Mouse (Mus musculus) thymus, adult 2 months (tissue): Measurements from ENCODE around the gene Grin2b. TPM values are rescaled to one million over a fixed set of nuclear protein-coding genes. Genes with fewer than 3 reads are reported as not detected.

Experiments
- DNase-seq: peaks from one replicate; pipeline ENCODE4 v3.0.0; 2021
- H3K27ac ChIP-seq: fragments of 200-500 bp; 2 replicates; pipeline ENCODE4 v1.5.1; 2012; ENCODE audit warnings: low read length, control low read depth; ENCODE audit not compliant: control insufficient read depth, insufficient read depth
- H3K27me3 ChIP-seq: fragments of 200-500 bp; 2 replicates; pipeline ENCODE4 v1.6.1; 2012; ENCODE audit warnings: mild to moderate bottlenecking, low read length, moderate library complexity, mixed read lengths; ENCODE audit not compliant: control insufficient read depth, insufficient read depth
- H3K36me3 ChIP-seq: fragments of 200-500 bp; 2 replicates; pipeline ENCODE4 v1.6.1; 2012; ENCODE audit warnings: mild to moderate bottlenecking, low read length, moderate library complexity; ENCODE audit not compliant: control insufficient read depth, insufficient read depth
- H3K4me1 ChIP-seq: fragments of 200-500 bp; replicated peaks from 2 replicates; pipeline ENCODE4 v1.6.1; 2012; ENCODE audit warnings: low read length; ENCODE audit not compliant: control insufficient read depth, insufficient read depth
- H3K4me3 ChIP-seq: fragments of 200-500 bp; 2 replicates; pipeline ENCODE4 v1.5.1; 2012; ENCODE audit warnings: mild to moderate bottlenecking, low read length, control low read depth, moderate library complexity; ENCODE audit not compliant: control insufficient read depth, insufficient read depth
- CTCF ChIP-seq: fragments of 200-500 bp; IDR thresholded peaks from 2 replicates; pipeline ENCODE4 v1.5.1; 2012; ENCODE audit warnings: mild to moderate bottlenecking, control low read depth, low read length, moderate library complexity, borderline replicate concordance; ENCODE audit not compliant: control insufficient read depth, poor library complexity, insufficient read depth; ENCODE audit errors: extremely low read depth
- POLR2A ChIP-seq: fragments of 200-500 bp; IDR thresholded peaks from 2 replicates; pipeline ENCODE4 v1.6.1; 2012; ENCODE audit warnings: mild to moderate bottlenecking, low read length, control low read depth, moderate library complexity; ENCODE audit not compliant: control insufficient read depth, poor library complexity, insufficient read depth; ENCODE audit errors: extremely low read depth
- WGBS: fragments of 180-500 bp; shearing (Covaris S2); methylation state at CpG from one replicate; pipeline ENCODE4 v1.1.7; 2018; 5-methylcytosine and 5-hydroxymethylcytosine counted together
- polyA plus RNA-seq: library from polyadenylated mRNA; depleted of rRNA; stranded (reverse); fragments of >200 nt; gene quantifications from 2 replicates; pipeline ENCODE4 v1.2.3, GENCODE M21; 2012

Gene Grin2b
- polyA plus RNA-seq, 1 experiment = under 0.01 TPM

- no peak for DNase-seq
- TF ChIP-seq CTCF = no peak
- TF ChIP-seq POLR2A = no peak
- H3K4me1 ChIP-seq = no peaks in the 10 kb centered on the region
- H3K36me3 ChIP-seq = no peaks in the 10 kb centered on the region
- no peak overlapping the region for H3K4me3 ChIP-seq
- H3K27ac ChIP-seq = no peak overlapping the region
- WGBS = 89% methylated on average over 8 of the region's 8 CpGs
- no peaks in the 10 kb centered on the region for H3K27me3 ChIP-seq
These were observed 405.7 kb downstream of the Grin2b start for GRCm38 (mm10) chr6:135767572-135767971.

- TF ChIP-seq CTCF (no peak), POLR2A (no peak)
- no peak for DNase-seq
- Histone ChIP-seq H3K4me3 (no peak overlapping the region), H3K27me3 (no peaks in the 10 kb centered on the region), H3K27ac (no peak overlapping the region), H3K4me1 (no peaks in the 10 kb centered on the region), H3K36me3 (no peaks in the 10 kb centered on the region)
- WGBS = 91% methylated on average over 1 of the region's 1 CpGs
These were observed 414.6 kb downstream of the Grin2b start for GRCm38 (mm10) chr6:135758735-135759134.

- no peak overlapping the region for H3K27ac ChIP-seq
- H3K27me3 ChIP-seq = no peaks in the 10 kb centered on the region
- WGBS = 37% methylated on average over 1 of the region's 1 CpGs
- no peaks in the 10 kb centered on the region for H3K4me1 ChIP-seq
- no peak overlapping the region for H3K4me3 ChIP-seq
- no peak for DNase-seq
- no peaks in the 10 kb centered on the region for H3K36me3 ChIP-seq
- no peak for TF ChIP-seq POLR2A
- TF ChIP-seq CTCF = no peak
These were observed 417.2 kb downstream of the Grin2b start for GRCm38 (mm10) chr6:135756075-135756474.

- Histone ChIP-seq H3K27me3 (no peaks in the 10 kb centered on the region), H3K27ac (no peak overlapping the region), H3K36me3 (no peaks in the 10 kb centered on the region), H3K4me1 (no peaks in the 10 kb centered on the region), H3K4me3 (no peak overlapping the region)
- DNase-seq = no peak
- 79% methylated on average over 6 of the region's 7 CpGs for WGBS
- TF ChIP-seq POLR2A = no peak
These were observed 424.8 kb downstream of the Grin2b start for GRCm38 (mm10) chr6:135748412-135749076.

- Histone ChIP-seq H3K36me3 (no peaks in the 10 kb centered on the region), H3K27ac (no peak overlapping the region), H3K27me3 (no peaks in the 10 kb centered on the region), H3K4me3 (no peak overlapping the region), H3K4me1 (no peaks in the 10 kb centered on the region)
- no peak for DNase-seq
- 91% methylated on average over 2 of the region's 2 CpGs for WGBS
- TF ChIP-seq POLR2A = no peak
- no peak for TF ChIP-seq CTCF
These were observed 427.7 kb downstream of the Grin2b start for GRCm38 (mm10) chr6:135745606-135746005.

- Histone ChIP-seq H3K27me3 (no peaks in the 10 kb centered on the region), H3K27ac (no peak overlapping the region), H3K4me3 (no peak overlapping the region), H3K4me1 (no peaks in the 10 kb centered on the region), H3K36me3 (no peaks in the 10 kb centered on the region)
- TF ChIP-seq POLR2A (no peak), CTCF (no peak)
- no peak for DNase-seq
- WGBS = 95% methylated on average over 4 of the region's 4 CpGs
These were observed 439.0 kb downstream of the Grin2b start for GRCm38 (mm10) chr6:135734227-135734732.

GRCm38 (mm10) chr6:135727106-135727505 lies 446.2 kb downstream of the Grin2b start:
- no peak for TF ChIP-seq CTCF
- TF ChIP-seq POLR2A = no peak
- 98% methylated on average over 5 of the region's 5 CpGs for WGBS

More at GRCm38 (mm10) chr6:135727106-135727505, 446.2 kb downstream of the Grin2b start:
- H3K4me3 ChIP-seq = no peak overlapping the region
- DNase-seq = no peak
- H3K36me3 ChIP-seq = no peaks in the 10 kb centered on the region
- no peaks in the 10 kb centered on the region for H3K4me1 ChIP-seq
- H3K27me3 ChIP-seq = no peaks in the 10 kb centered on the region
- H3K27ac ChIP-seq = no peak overlapping the region
